Mouse (Mus musculus) limb, embryonic 14.5 days (tissue): Measurements from ENCODE around the gene Slc25a39. TPM values are rescaled to one million over a fixed set of nuclear protein-coding genes. Genes with fewer than 3 reads are reported as not detected.
A peak's percentile ranks its signal among the peaks of the same experiment; 100 is the strongest.

ENCODE experiments used
- ATAC-seq: fragments of 200-750 bp; cut with Nextera tagmentation; 2 replicates; pipeline ENCODE4 v1.8.0; 2017; ENCODE audit warnings: low read depth, moderate number of reproducible peaks, moderate TSS enrichment; ENCODE audit not compliant: low FRiP score
- DNase-seq: peaks from one replicate; pipeline ENCODE4 v3.0.0-alpha.2; 2015; ENCODE audit warnings: low spot score
- H3K27ac ChIP-seq: fragments of 300-500 bp; sonication (generic); replicated peaks from 2 replicates; pipeline ENCODE4 v1.5.1; 2014; ENCODE audit warnings: low read depth, mild to moderate bottlenecking, low read length, moderate library complexity, mixed read lengths
- H3K27me3 ChIP-seq: fragments of 300-500 bp; sonication (generic); 2 replicates; pipeline ENCODE4 v1.6.1; 2014; ENCODE audit warnings: low read length, mixed read lengths; ENCODE audit not compliant: control insufficient read depth, insufficient read depth
- H3K36me3 ChIP-seq: fragments of 300-500 bp; sonication (generic); 2 replicates; pipeline ENCODE4 v1.6.1; 2014; ENCODE audit warnings: mild to moderate bottlenecking, low read length, moderate library complexity, mixed read lengths; ENCODE audit not compliant: control insufficient read depth, insufficient read depth
- H3K4me1 ChIP-seq: fragments of 300-500 bp; sonication (generic); 2 replicates; pipeline ENCODE4 v1.6.1; 2014; ENCODE audit warnings: antibody characterized with exemption, low read length, mixed read lengths; ENCODE audit not compliant: control insufficient read depth, insufficient read depth
- H3K4me2 ChIP-seq: fragments of 300-500 bp; sonication (generic); replicated peaks from 2 replicates; pipeline ENCODE4 v1.6.1; 2014; ENCODE audit warnings: low read depth, mild to moderate bottlenecking, low read length, moderate library complexity; ENCODE audit not compliant: severe bottlenecking
- H3K4me3 ChIP-seq: fragments of 300-500 bp; sonication (generic); replicated peaks from 2 replicates; pipeline ENCODE4 v1.5.1; 2014; ENCODE audit warnings: low read length
- H3K9ac ChIP-seq: fragments of 300-500 bp; sonication (generic); 2 replicates; pipeline ENCODE4 v1.6.1; 2014; ENCODE audit warnings: mild to moderate bottlenecking, low read depth, low read length, moderate library complexity; ENCODE audit not compliant: severe bottlenecking
- H3K9me3 ChIP-seq: fragments of 300-500 bp; sonication (generic); 2 replicates; pipeline ENCODE4 v1.6.1; 2016; ENCODE audit warnings: low read length; ENCODE audit not compliant: control insufficient read depth
- POLR2A ChIP-seq: fragments of 200-500 bp; IDR thresholded peaks from 2 replicates; pipeline ENCODE4 v1.8.0; 2012; ENCODE audit warnings: inconsistent platforms, mild to moderate bottlenecking, moderate library complexity, borderline replicate concordance; ENCODE audit not compliant: insufficient read depth, insufficient read length; ENCODE audit errors: extremely low read depth
- WGBS: fragments of 180-500 bp; shearing (Covaris S2); extraction: QIAGEN DNeasy Blood & Tissue Kit; methylation state at CpG from one replicate; pipeline ENCODE4 v1.1.7; 2014; 5-methylcytosine and 5-hydroxymethylcytosine counted together
- polyA plus RNA-seq, 2 experiments: library from polyadenylated mRNA; depleted of rRNA in 1 of 2; stranded (reverse) in 1 of 2; unstranded in 1 of 2; fragments of >200 nt; fragmentation: Nextera tagmentation in 1 of 2; extraction: Ambion mirVana in 1 of 2; gene quantifications; 2 replicates each; pipeline versions ENCODE4 v1.2.1 to v1.2.3; 2012 to 2014

Slc25a39 gene
- polyA plus RNA-seq, 2 experiments = 120 to 179 TPM

- H3K9ac ChIP-seq = no peak overlapping the region
- TF ChIP-seq POLR2A = no peak
- H3K4me3 ChIP-seq = no peak overlapping the region
- WGBS = 74% methylated on average over 3 of the region's 3 CpGs
- H3K9me3 ChIP-seq = no peaks in the 10 kb centered on the region
- H3K4me1 ChIP-seq = peaks cover 8% of the 10 kb centered on the region
- H3K4me2 ChIP-seq = no peak overlapping the region
- H3K27ac ChIP-seq = no peak overlapping the region
- H3K36me3 ChIP-seq = peaks cover 3% of the 10 kb centered on the region; the same call in 1 of the 2 replicates
- DNase-seq (no peak), ATAC-seq (no peak)
- H3K27me3 ChIP-seq = no peaks in the 10 kb centered on the region
Observed at GRCm38 (mm10) chr11:102409795-102410330, 2.1 kb upstream of the Slc25a39 start.

- no peak for TF ChIP-seq POLR2A
- H3K27ac ChIP-seq = peak overlapping the region; percentile 83; the same call in 1 of the 2 replicates
- peak overlapping the region; percentile 67 for H3K4me3 ChIP-seq
- peak overlapping the region; percentile 25; the same call in 1 of the 2 replicates for H3K9ac ChIP-seq
- peak overlapping the region; percentile 96 for H3K4me2 ChIP-seq
- ATAC-seq = no peak
- H3K4me1 ChIP-seq = peaks cover 8% of the 10 kb centered on the region
- H3K9me3 ChIP-seq = no peaks in the 10 kb centered on the region
- peaks cover 10% of the 10 kb centered on the region; the same call in 1 of the 2 replicates for H3K36me3 ChIP-seq
- no peaks in the 10 kb centered on the region for H3K27me3 ChIP-seq
- no peak for DNase-seq
- WGBS = 35% methylated on average over 14 of the region's 15 CpGs
Observed at GRCm38 (mm10) chr11:102408888-102409794, 1.4 kb upstream of the Slc25a39 start.

GRCm38 (mm10) chr11:102408344-102408876 lies 664 bp upstream of the Slc25a39 start:
- peaks cover 17% of the 10 kb centered on the region for H3K36me3 ChIP-seq
- peak; percentile 90 for ATAC-seq
- under 1% methylated on average over 32 of the region's 32 CpGs for WGBS
- no peaks in the 10 kb centered on the region for H3K27me3 ChIP-seq
- H3K9me3 ChIP-seq = no peaks in the 10 kb centered on the region
- H3K27ac ChIP-seq = peak overlapping the region; percentile 83
- H3K9ac ChIP-seq = peak overlapping the region; percentile 72; the same call in 1 of the 2 replicates
- peak overlapping the region; percentile 96 for H3K4me2 ChIP-seq
- peak; percentile 100 for DNase-seq
- peaks cover 8% of the 10 kb centered on the region for H3K4me1 ChIP-seq
- peak overlapping the region; percentile 67 for H3K4me3 ChIP-seq
- TF ChIP-seq POLR2A = 0 out of 2 replicates have a peak, but pooled peaks have one; percentile 10

- Histone ChIP-seq H3K4me1 (peaks cover 8% of the 10 kb centered on the region), H3K9ac (peak overlapping the region; percentile 72), H3K27me3 (peaks cover 3% of the 10 kb centered on the region; the same call in 1 of the 2 replicates), H3K9me3 (no peaks in the 10 kb centered on the region), H3K4me2 (peak overlapping the region; percentile 96), H3K4me3 (peak overlapping the region; percentile 67), H3K36me3 (peaks cover 30% of the 10 kb centered on the region), H3K27ac (peak overlapping the region; percentile 83)
- DNase-seq (peak; percentile 90), ATAC-seq (peak; percentile 73)
- 2% methylated on average over 70 of the region's 85 CpGs for WGBS
- TF ChIP-seq POLR2A = peak; percentile 45; the same call in 1 of the 2 replicates
Observed at GRCm38 (mm10) chr11:102406900-102407833, 579 bp downstream of the Slc25a39 start.
